ENCODE assay signal across 8 mouse cellular contexts in the genomic region with DNA sequence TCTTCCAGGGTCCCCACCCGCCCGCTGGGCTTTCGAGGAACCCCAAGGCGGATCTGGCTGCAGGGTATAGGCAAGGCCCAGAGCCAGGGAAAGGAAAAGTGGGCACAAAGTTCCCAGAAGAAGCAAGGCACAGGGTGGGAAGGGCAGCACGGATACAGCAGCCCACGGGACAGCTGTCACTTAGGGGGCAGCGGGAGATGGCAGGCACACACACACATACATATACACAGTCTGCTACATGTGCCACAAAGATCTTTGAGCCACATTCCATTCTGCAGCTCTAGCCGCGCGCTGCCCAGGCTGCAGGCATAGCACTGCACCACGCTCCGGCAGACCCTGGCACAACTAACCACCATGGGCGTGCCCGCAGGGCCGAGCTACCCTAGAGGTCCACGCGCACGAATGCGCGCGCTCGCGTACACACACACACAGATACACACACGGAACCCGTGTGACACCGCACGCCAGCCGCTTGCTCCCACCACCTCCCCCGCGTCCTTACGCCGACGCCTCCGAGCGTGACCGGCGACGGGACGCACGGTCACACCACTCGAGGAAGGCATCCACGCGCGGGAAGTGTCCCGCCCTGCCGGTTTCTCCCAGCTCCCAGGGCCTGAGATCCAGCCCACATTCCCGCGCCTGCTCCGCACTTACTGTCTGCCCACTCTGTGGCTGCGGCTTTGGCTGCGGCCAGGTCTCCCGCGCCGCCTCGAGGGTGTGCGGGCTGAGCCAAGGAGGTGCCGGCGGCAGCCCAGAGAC. TPM values are rescaled to one million over a fixed set of nuclear protein-coding genes. Genes with fewer than 3 reads are reported as not detected.
DNase-seq lines count a peak whose midpoint lies in the region; ATAC-seq and TF ChIP-seq lines count a peak whose summit lies in the region.

No protein-coding gene starts in this region.

- H3K4me2 ChIP-seq in limb, embryonic 12.5 days, result peak overlapping the region; percentile 65
- H3K4me2 ChIP-seq in neural tube, embryonic 14.5 days (ENCODE audit: low read depth, low read length), result peak overlapping the region; percentile 60

- H3K4me1 ChIP-seq in liver, adult 2 months (ENCODE audit: control insufficient read depth, insufficient read depth, low read length), result peaks cover 13% of the 10 kb centered on the region
- H3K4me1 ChIP-seq in hindbrain, embryonic 10.5 days (replicated peaks), result peaks cover 21% of the 10 kb centered on the region
- H3K4me1 ChIP-seq in limb, embryonic 12.5 days (replicated peaks), result peaks cover 11% of the 10 kb centered on the region
- H3K4me1 ChIP-seq in neural tube, embryonic 14.5 days (ENCODE audit: control insufficient read depth, insufficient read depth, low read length), result peaks cover 14% of the 10 kb centered on the region

- no peaks in the 10 kb centered on the region for H3K79me2 ChIP-seq in liver, adult 2 months (ENCODE audit: control insufficient read depth, insufficient read depth, low read length)

- H3K9me3 ChIP-seq in hindbrain, embryonic 10.5 days, result no peaks in the 10 kb centered on the region
- H3K9me3 ChIP-seq in limb, embryonic 12.5 days, result no peaks in the 10 kb centered on the region
- H3K9me3 ChIP-seq in neural tube, embryonic 14.5 days (ENCODE audit: control insufficient read depth, low read length), result no peaks in the 10 kb centered on the region

- H3K27ac ChIP-seq in liver, adult 2 months (replicated peaks; ENCODE audit: insufficient read depth, low read depth, low read length), result no peak overlapping the region
- peak overlapping the region; percentile 13; the same call in 1 of the 2 replicates for H3K27ac ChIP-seq in hindbrain, embryonic 10.5 days
- no peak overlapping the region for H3K27ac ChIP-seq in limb, embryonic 12.5 days
- no peak overlapping the region for H3K27ac ChIP-seq in neural tube, embryonic 14.5 days (ENCODE audit: low read depth, low read length)

- no peak for TF ChIP-seq CTCF in liver, adult 2 months (IDR thresholded peaks at IDR 0.05; ENCODE audit: low read depth, low read length)

- no peak for DNase-seq in liver, adult 2 months (ENCODE audit: extremely low read depth, low read depth, low spot score)
- DNase-seq in liver, result no peak
- peak; percentile 82 for DNase-seq in cerebellum, adult 9-11 months
- DNase-seq in hindbrain, embryonic 10.5 days (ENCODE audit: low spot score), result peak; percentile 34
- DNase-seq in spleen, postnatal 14 days (ENCODE audit: low spot score in 2 of 2), result no peak
- no peak for DNase-seq in ovary, adult 18-20 months (ENCODE audit: low spot score)

- no peak for TF ChIP-seq POLR2A in liver, adult 2 months (IDR thresholded peaks at IDR 0.05; ENCODE audit: extremely low read depth, insufficient read depth, low read length)

- H3K27me3 ChIP-seq in liver, adult 2 months (ENCODE audit: control insufficient read depth, insufficient read depth, low read length), result peaks cover 10% of the 10 kb centered on the region
- H3K27me3 ChIP-seq in hindbrain, embryonic 10.5 days (ENCODE audit: insufficient read depth, poor library complexity, severe bottlenecking), result peaks cover 91% of the 10 kb centered on the region
- H3K27me3 ChIP-seq in limb, embryonic 12.5 days, result peaks cover 85% of the 10 kb centered on the region
- H3K27me3 ChIP-seq in neural tube, embryonic 14.5 days (ENCODE audit: control insufficient read depth, insufficient read depth, low read length), result peaks cover 49% of the 10 kb centered on the region

- H3K36me3 ChIP-seq in liver, adult 2 months (ENCODE audit: control insufficient read depth, insufficient read depth, low read length), result no peaks in the 10 kb centered on the region
- H3K36me3 ChIP-seq in hindbrain, embryonic 10.5 days, result 0 out of 2 replicates have a peak, but pooled peaks cover 2% of the 10 kb centered on the region
- no peaks in the 10 kb centered on the region for H3K36me3 ChIP-seq in limb, embryonic 12.5 days
- no peaks in the 10 kb centered on the region for H3K36me3 ChIP-seq in neural tube, embryonic 14.5 days (ENCODE audit: control insufficient read depth, insufficient read depth, low read length)

- 13% methylated on average over 58 of the region's 58 CpGs for WGBS in liver, adult 2 months
- 4% methylated on average over 58 of the region's 58 CpGs for WGBS in hindbrain, embryonic 10.5 days
- 3% methylated on average over 58 of the region's 58 CpGs for WGBS in limb, embryonic 12.5 days
- WGBS in neural tube, embryonic 14.5 days, result 2% methylated on average over 58 of the region's 58 CpGs

- ATAC-seq in limb, embryonic 12.5 days (ENCODE audit: insufficient number of reproducible peaks, insufficient read depth, low FRiP score, low TSS enrichment, low read depth), result peak; percentile 9; the same call in 1 of the 2 replicates
- ATAC-seq in neural tube, embryonic 14.5 days (ENCODE audit: low read depth), result peak; percentile 62

- H3K9ac ChIP-seq in liver, adult 2 months (ENCODE audit: low read depth, low read length), result peak overlapping the region; percentile 38; the same call in 1 of the 2 replicates
- peak overlapping the region; percentile 60 for H3K9ac ChIP-seq in limb, embryonic 12.5 days (replicated peaks)
- H3K9ac ChIP-seq in neural tube, embryonic 14.5 days (replicated peaks; ENCODE audit: low read depth, low read length), result peak overlapping the region; percentile 55

- H3K4me3 ChIP-seq in liver, adult 2 months (ENCODE audit: insufficient read depth, low read depth, low read length), result peak overlapping the region; percentile 27; the same call in 1 of the 2 replicates
- peak overlapping the region; percentile 45 for H3K4me3 ChIP-seq in hindbrain, embryonic 10.5 days
- H3K4me3 ChIP-seq in limb, embryonic 12.5 days (replicated peaks), result peak overlapping the region; percentile 38
- H3K4me3 ChIP-seq in neural tube, embryonic 14.5 days (ENCODE audit: low read depth, low read length), result peak overlapping the region; percentile 43

RNA-seq across cellular contexts. Expression of a gene that starts 0.7 kb away (rescaled TPM):
- total RNA-seq in liver, adult 2 months (2014; rRNA removed), result 0.07 TPM in 1 of 2 replicates, not detected in the other
- 0.05 TPM in 1 of 2 replicates, not detected in the other for polyA plus RNA-seq in liver, adult 2 months (2012; rRNA removed)
- not detected in 2 replicates for polyA plus RNA-seq in hindbrain, embryonic 10.5 days (2016; fragmentation: Nextera tagmentation; extraction: Ambion mirVana)
- 0.40 and 0.60 TPM in 2 replicates for polyA plus RNA-seq in limb, embryonic 12.5 days (2016; fragmentation: Nextera tagmentation; extraction: Ambion mirVana)
- 9.4 and 9.9 TPM in 2 replicates for polyA plus RNA-seq in neural tube, embryonic 14.5 days (2014; fragmentation: Nextera tagmentation; extraction: Ambion mirVana)

RNA-seq across cellular contexts. Expression of a gene that starts 8.0 kb away (rescaled TPM):
- total RNA-seq in liver, adult 2 months (2014; rRNA removed), result 26.2 and 28.1 TPM in 2 replicates
- polyA plus RNA-seq in liver, adult 2 months (2012; rRNA removed), result 38.7 and 40.3 TPM in 2 replicates
- polyA plus RNA-seq in hindbrain, embryonic 10.5 days (2016; fragmentation: Nextera tagmentation; extraction: Ambion mirVana), result 63.1 and 75.5 TPM in 2 replicates
- 67.3 and 68.2 TPM in 2 replicates for polyA plus RNA-seq in limb, embryonic 12.5 days (2016; fragmentation: Nextera tagmentation; extraction: Ambion mirVana)
- 87.4 and 87.8 TPM in 2 replicates for polyA plus RNA-seq in neural tube, embryonic 14.5 days (2014; fragmentation: Nextera tagmentation; extraction: Ambion mirVana)

RNA-seq across cellular contexts. Expression of a gene that starts 8.4 kb away (rescaled TPM):
- total RNA-seq in liver, adult 2 months (2014; rRNA removed), result not detected in 2 replicates
- not detected in 2 replicates for polyA plus RNA-seq in liver, adult 2 months (2012; rRNA removed)
- 0.46 TPM in 1 of 2 replicates, not detected in the other for polyA plus RNA-seq in hindbrain, embryonic 10.5 days (2016; fragmentation: Nextera tagmentation; extraction: Ambion mirVana)
- 1.0 TPM in 2 replicates for polyA plus RNA-seq in limb, embryonic 12.5 days (2016; fragmentation: Nextera tagmentation; extraction: Ambion mirVana)
- 0.94 and 5.6 TPM in 2 replicates for polyA plus RNA-seq in neural tube, embryonic 14.5 days (2014; fragmentation: Nextera tagmentation; extraction: Ambion mirVana)

RNA-seq across cellular contexts. Expression of a gene that starts 8.7 kb away (rescaled TPM):
- 12.3 and 14.0 TPM in 2 replicates for total RNA-seq in liver, adult 2 months (2014; rRNA removed)
- 52.6 and 61.1 TPM in 2 replicates for polyA plus RNA-seq in liver, adult 2 months (2012; rRNA removed)
- 31.2 and 40.9 TPM in 2 replicates for polyA plus RNA-seq in hindbrain, embryonic 10.5 days (2016; fragmentation: Nextera tagmentation; extraction: Ambion mirVana)
- polyA plus RNA-seq in limb, embryonic 12.5 days (2016; fragmentation: Nextera tagmentation; extraction: Ambion mirVana), result 23.8 and 27.9 TPM in 2 replicates
- 57.3 and 59.6 TPM in 2 replicates for polyA plus RNA-seq in neural tube, embryonic 14.5 days (2014; fragmentation: Nextera tagmentation; extraction: Ambion mirVana)

RNA-seq across cellular contexts. Expression of a gene that starts 12.0 kb away (rescaled TPM):
- 25.9 and 27.7 TPM in 2 replicates for total RNA-seq in liver, adult 2 months (2014; rRNA removed)
- polyA plus RNA-seq in liver, adult 2 months (2012; rRNA removed), result 36.6 and 40.6 TPM in 2 replicates
- polyA plus RNA-seq in hindbrain, embryonic 10.5 days (2016; fragmentation: Nextera tagmentation; extraction: Ambion mirVana), result 8.4 and 12.0 TPM in 2 replicates
- 6.4 and 8.5 TPM in 2 replicates for polyA plus RNA-seq in limb, embryonic 12.5 days (2016; fragmentation: Nextera tagmentation; extraction: Ambion mirVana)
- 6.9 and 8.4 TPM in 2 replicates for polyA plus RNA-seq in neural tube, embryonic 14.5 days (2014; fragmentation: Nextera tagmentation; extraction: Ambion mirVana)

Comparison
In these comparisons a context has a peak if more than half of its experiments do, and no peak if none do; other contexts are left out.
1. DNase-seq: peak in cerebellum, adult 9-11 months (single experiment) and hindbrain, embryonic 10.5 days (single experiment); none in liver, adult 2 months (single experiment), liver (single experiment), spleen, postnatal 14 days (0 of 2) and ovary, adult 18-20 months (single experiment).
2. Peak in every context shown above with its lines, with median percentiles within 50 percentile points of each other: H3K4me3 ChIP-seq and H3K9ac ChIP-seq.